Mouse (Mus musculus) embryonic stem cell, embryonic (primary cell): Measurements from ENCODE around the gene Gak.

ENCODE experiments used
- CTCF ChIA-PET, 4 experiments: fragments of 300-600 bp in 2 of 4; fragments of 350-600 bp in 2 of 4; sonication (Branson Sonifier 250); formaldehyde crosslinking; loops; one replicate each; lab custom pipeline; 2022; ENCODE audit warnings: inconsistent platforms in 2 of 4; lab: Charles Lee
- POLR2A ChIA-PET, 4 experiments: fragments of 300-600 bp in 2 of 4; fragments of 350-600 bp in 2 of 4; sonication (Branson Sonifier 250); formaldehyde crosslinking; loops; one replicate each; lab custom pipeline; 2022; ENCODE audit warnings: antibody characterized with exemption in 4 of 4, inconsistent platforms in 1 of 4; lab: Charles Lee

The Gak gene

GRCm38 (mm10) chr5:108647820-108648465 lies 18.4 kb upstream of the Gak start:
- ChIA-PET CTCF (interaction anchor here in 2 of 4 experiments (0.6 to 1.3 kb wide), 3 partner anchors 18 to 221 kb away, joined by 3 read pairs; no protein-coding TSS in a partner anchor), POLR2A (interaction anchor here in 3 of 4 experiments (1.1 to 4.3 kb wide), 7 partner anchors 12 to 745 kb away, joined by 3 to 25 read pairs (median 4); partner anchors contain the start of genes Idua (in 2 of the 3), Gak (in 1 of the 3) and Tmem175 (in 1 of the 3))

- ChIA-PET CTCF (interaction anchor here in 2 of 4 experiments (0.7 to 0.9 kb wide), 2 partner anchors 19 to 384 kb away, joined by 3 read pairs; no protein-coding TSS in a partner anchor), POLR2A (interaction anchor here in 3 of 4 experiments (1.1 to 4.3 kb wide), 6 partner anchors 13 to 745 kb away, joined by 3 to 25 read pairs (median 4); partner anchors contain the start of gene Idua (in 2 of the 3))
Observed at GRCm38 (mm10) chr5:108647311-108647710, 17.8 kb upstream of the Gak start.

DNA sequence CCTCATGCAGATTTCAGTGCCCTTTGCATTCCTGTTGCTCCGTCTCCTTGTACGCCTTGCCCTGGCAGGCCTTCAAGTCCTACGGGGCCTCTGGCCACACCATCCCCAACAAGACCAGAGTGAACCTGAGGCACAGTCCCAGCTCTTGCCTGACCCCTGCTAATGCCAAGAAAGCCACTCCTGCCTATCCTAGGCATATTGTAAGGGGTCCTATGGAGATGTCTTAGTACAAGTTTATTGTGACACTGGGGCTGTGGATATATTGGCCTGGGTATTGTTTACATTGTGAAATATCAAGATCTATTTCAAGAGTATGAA lies 16.7 kb upstream of the Gak start:
- POLR2A ChIA-PET: interaction anchor here in 2 of 4 experiments (1.4 to 4.3 kb wide), 3 partner anchors 14 to 16 kb away, joined by 4 to 25 read pairs (median 14); partner anchors contain the start of gene Idua (in 2 of the 2)
- CTCF ChIA-PET: no interaction called here

DNA sequence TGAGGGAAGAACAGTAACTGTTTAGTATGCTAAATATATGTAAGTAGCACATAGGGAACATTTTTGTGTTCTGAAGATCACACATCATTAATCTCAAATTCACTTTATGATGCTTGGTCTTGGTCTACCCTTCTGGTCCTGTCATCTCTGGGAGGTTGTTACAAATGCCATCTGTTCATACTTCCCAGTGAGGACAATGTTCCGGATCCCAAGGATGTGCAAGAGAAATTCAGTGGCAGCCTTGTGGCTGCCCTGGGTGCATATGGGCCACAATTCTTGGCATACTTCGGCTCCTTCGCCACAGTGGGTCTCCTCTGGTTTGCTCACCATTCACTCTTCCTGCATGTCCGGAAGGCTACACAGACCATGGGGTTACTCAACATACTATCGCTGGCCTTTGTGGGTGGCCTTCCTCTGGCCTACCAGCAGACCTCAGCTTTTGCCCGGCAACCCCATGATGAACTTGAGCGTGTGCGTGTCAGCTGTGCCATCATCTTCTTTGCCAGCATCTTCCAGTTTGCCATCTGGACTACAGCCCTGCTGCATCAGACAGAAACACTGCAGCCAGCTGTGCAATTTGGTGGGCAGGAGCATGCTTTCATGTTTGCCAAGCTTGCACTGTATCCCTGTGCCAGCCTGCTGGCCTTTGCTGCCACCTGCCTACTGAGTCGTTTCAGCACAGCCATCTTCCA lies 16.2 kb upstream of the Gak start:
- POLR2A ChIA-PET: interaction anchor here in 2 of 4 experiments (0.6 to 4.3 kb wide), 3 partner anchors 14 to 926 kb away, joined by 4 to 25 read pairs (median 5); partner anchors contain the start of gene Idua (in 1 of the 2)

GRCm38 (mm10) chr5:108643674-108644073 lies 14.1 kb upstream of the Gak start:
- ChIA-PET POLR2A (interaction anchor here in 2 of 4 experiments (0.8 to 3.0 kb wide), 4 partner anchors 10 to 26 kb away, joined by 3 to 13 read pairs (median 4); partner anchors contain the start of genes Dgkq (in 1 of the 2), Gak (in 1 of the 2) and Tmem175 (in 1 of the 2)), CTCF (interaction anchor here in 1 of 4 experiments (0.6 kb wide), 1 partner anchor 764 kb away, joined by 3 read pairs; no protein-coding TSS in a partner anchor)

More for the DNA sequence above, 16.2 kb upstream of the Gak start:
- CTCF ChIA-PET: no interaction called here

DNA sequence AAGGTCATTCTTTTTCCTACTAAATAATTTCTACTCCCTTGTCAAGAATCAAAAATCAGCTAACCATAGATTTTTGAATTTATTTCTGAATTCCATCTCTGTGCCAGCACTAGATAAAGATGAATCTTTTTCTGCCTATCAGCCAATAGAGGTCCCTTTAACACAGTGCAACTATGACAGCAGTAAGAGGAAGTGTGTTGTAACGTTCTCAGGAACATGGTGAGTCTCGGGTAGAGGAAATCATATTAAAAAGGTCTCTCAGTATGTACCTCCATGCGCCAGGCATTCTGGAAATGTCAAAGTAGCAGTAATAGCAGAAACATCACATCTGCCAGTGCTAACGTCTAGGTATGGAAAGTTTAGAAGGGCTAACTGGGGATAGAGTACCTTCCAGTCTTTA lies 6.6 kb upstream of the Gak start:
- ChIA-PET CTCF (no interaction called here), POLR2A (interaction anchor here in 2 of 4 experiments (0.6 to 0.7 kb wide), 2 partner anchors 11 to 831 kb away, joined by 3 to 5 read pairs; no protein-coding TSS in a partner anchor)

- CTCF ChIA-PET: interaction anchor here in 1 of 4 experiments (0.7 to 1.3 kb wide), 2 partner anchors 18 to 207 kb away, joined by 3 read pairs; no protein-coding TSS in a partner anchor
- POLR2A ChIA-PET: interaction anchor here in 1 of 4 experiments (0.5 to 1.6 kb wide), 2 partner anchors 9 to 100 kb away, joined by 5 to 9 read pairs; no protein-coding TSS in a partner anchor
Observed at GRCm38 (mm10) chr5:108634088-108634487, 4.5 kb upstream of the Gak start.

GRCm38 (mm10) chr5:108633676-108634075 lies 4.1 kb upstream of the Gak start:
- ChIA-PET CTCF (interaction anchor here in 1 of 4 experiments (0.7 to 1.7 kb wide), 3 partner anchors 18 to 207 kb away, joined by 3 read pairs; no protein-coding TSS in a partner anchor), POLR2A (interaction anchor here in 1 of 4 experiments (1.6 kb wide), 1 partner anchor 10 kb away, joined by 5 read pairs; no protein-coding TSS in a partner anchor)

DNA sequence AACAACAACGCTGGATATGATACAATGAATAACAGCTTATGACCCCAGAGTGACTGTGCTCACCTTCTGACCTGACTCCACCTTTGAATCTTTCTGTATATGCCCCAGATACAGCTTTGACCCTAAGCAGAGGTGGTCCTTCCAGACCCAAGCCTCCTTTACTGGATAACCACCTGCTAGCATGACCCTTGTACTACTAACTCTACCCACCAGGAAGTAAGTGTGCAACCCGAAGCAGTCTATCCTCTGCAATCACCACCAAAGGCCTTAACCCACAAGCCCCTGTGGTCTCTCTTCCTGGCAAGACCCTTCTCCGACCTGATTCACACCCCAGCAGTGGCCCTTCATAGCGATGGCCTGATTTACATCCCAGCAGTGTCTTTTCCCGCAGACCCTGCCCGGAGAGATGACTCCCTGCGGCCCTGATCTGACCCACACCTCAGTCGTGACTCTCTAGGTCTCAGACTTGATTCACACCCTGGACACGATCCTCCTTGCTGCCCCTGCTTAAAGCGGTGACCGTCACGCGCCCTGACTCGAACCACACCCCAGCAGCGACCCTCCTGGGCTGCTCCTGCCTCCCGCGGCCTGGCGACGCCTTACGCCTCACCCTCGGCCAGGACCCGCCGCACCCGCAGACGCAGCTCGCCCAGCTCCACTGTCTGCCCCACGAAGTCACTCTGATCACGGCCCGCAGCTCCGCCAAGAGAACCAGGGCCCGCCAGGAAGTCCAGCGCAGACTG lies 493 bp downstream of the Gak start:
- POLR2A ChIA-PET: interaction anchor here (0.6 to 5.4 kb wide), 55 partner anchors 8 to 979 kb away, joined by 3 to 27 read pairs (median 4); partner anchors contain the start of genes Idua (in 3 of the 4), Pcgf3 (in 3 of the 4), Atp5k (in 2 of the 4) and Dgkq (in 2 of the 4)
- CTCF ChIA-PET: interaction anchor here in 3 of 4 experiments (0.6 to 1.8 kb wide), 11 partner anchors 19 to 202 kb away, joined by 3 to 9 read pairs (median 4); no protein-coding TSS in a partner anchor

DNA sequence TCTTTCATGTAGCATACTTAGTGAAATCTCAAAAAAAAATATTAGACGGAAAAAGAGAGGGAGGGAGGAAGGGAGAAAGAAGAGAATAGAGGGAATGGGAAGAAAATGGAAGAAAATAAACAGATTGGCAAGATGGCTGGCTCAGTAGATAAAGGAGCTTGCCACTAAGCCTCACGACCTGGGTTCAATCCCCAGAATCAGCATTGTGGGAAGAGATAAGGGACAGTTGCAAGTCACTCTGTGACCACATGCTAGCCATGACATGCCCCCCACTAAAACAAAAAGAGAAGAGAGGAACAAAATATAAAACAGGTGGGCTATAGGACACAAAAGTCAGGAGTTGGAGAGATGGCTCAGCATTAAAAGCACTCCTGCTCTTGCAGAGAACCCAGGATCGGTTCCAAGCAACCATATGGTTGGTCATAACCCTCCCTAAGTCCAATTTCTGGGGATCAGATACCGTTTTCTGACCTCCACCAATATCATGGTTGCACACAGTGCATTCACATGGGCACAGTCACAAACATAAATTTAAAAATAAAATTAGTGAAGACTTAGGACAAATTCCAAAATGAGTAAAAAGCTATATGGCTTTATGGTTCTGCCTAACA lies 3.4 kb downstream of the Gak start:
- CTCF ChIA-PET: no interaction called here
- POLR2A ChIA-PET: interaction anchor here in 1 of 4 experiments (1.5 to 5.4 kb wide), 2 partner anchors 10 to 13 kb away, joined by 6 to 22 read pairs; no protein-coding TSS in a partner anchor

GRCm38 (mm10) chr5:108621870-108622269 lies 7.7 kb downstream of the Gak start:
- CTCF ChIA-PET: no interaction called here
- POLR2A ChIA-PET: no interaction called here

DNA sequence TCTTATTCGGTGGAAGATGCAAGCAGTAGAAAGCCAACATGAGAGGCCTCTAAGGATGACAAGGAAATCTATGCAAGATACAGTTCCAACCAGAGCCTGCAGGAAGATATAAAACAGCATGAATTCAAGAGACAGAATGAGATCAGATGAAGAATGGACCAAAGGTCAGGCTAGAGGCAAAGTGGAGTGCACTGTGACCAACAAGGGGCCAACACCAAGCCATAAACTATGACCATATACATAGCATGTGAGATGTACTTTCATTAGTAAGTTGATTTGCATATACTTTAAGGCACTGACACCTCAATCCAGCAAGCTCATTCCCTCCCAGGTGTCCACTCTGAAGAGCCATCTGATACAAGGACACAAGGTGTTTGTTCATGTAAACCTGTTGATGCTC lies 19.1 kb downstream of the Gak start:
- ChIA-PET CTCF (no interaction called here), POLR2A (interaction anchor here in 1 of 4 experiments (1.4 kb wide), 1 partner anchor 11 kb away, joined by 4 read pairs; no protein-coding TSS in a partner anchor)

DNA sequence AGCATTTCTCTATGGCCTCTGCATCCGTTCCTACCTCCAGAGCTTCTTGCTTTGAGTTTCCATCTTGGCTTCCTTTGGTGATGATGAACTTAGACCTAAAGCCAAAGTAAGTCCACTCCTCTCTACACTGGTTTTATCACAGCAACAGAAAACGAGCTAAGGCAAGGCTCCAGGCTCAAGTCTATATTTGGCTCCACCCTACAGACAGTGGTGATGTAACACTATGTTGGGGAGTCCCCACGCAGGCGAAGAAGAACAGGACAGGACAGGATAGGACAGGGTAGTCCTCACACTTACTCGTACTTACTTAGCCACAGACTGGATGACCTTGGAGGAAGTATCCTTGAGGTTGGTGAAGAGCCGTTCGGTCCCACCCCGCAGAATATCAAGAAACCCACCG lies 27.0 kb downstream of the Gak start:
- ChIA-PET CTCF (no interaction called here), POLR2A (interaction anchor here in 2 of 4 experiments (0.6 to 0.9 kb wide), 2 partner anchors 21 to 154 kb away, joined by 3 to 4 read pairs; partner anchors contain the start of gene Mfsd7a (in 1 of the 2))

GRCm38 (mm10) chr5:108599923-108600322 lies 29.6 kb downstream of the Gak start:
- ChIA-PET POLR2A (no interaction called here), CTCF (no interaction called here)

GRCm38 (mm10) chr5:108581361-108581891 lies 48.1 kb downstream of the Gak start:
- ChIA-PET CTCF (interaction anchor here in 2 of 4 experiments (0.5 to 1.0 kb wide), 2 partner anchors 154 to 209 kb away, joined by 3 read pairs; no protein-coding TSS in a partner anchor), POLR2A (interaction anchor here in 1 of 4 experiments (0.6 to 1.1 kb wide), 2 partner anchors 22 to 313 kb away, joined by 3 to 4 read pairs; partner anchors contain the start of gene Dr1)

DNA sequence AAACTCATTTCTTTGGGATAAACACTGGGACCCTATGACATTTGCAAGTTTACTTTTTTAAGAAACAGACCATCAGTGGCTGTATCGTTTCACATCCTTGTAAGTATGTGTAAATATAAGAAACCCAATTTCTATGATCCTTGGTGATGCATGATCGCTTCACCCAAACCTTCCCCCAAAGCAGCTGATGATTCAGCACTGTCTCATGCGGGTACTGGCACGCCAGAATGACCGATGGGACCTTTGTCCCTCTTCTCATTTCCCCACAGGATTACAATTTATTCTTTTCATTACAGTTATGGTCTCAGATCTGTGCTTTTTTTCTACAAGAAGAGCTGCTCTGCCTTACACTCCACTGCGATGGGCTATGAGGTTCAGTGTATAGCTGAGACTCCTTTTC lies 56.5 kb downstream of the Gak start:
- POLR2A ChIA-PET: interaction anchor here in 1 of 4 experiments (1.3 kb wide), 1 partner anchor 20 kb away, joined by 4 read pairs; no protein-coding TSS in a partner anchor

DNA sequence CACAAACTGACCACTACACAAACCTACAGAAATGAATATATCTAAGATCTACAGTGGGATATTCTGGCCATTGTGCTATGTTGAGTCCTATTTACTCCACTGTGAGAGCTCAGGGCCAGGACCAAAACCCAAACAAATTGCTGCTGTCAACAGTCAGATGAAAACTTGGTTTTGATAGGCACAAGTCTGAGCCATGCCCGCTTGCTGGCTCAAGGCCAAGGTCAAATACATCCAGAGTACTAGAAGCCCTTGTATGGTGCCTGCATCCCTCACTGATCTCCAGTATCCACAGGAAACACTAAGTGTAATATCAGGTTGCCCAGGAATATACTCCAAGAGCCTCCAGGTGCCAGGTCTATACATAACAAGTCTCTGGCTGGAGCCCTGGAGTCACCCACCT lies 58.6 kb downstream of the Gak start:
- ChIA-PET POLR2A (no interaction called here), CTCF (no interaction called here)

More for the DNA sequence above, 56.5 kb downstream of the Gak start:
- CTCF ChIA-PET: no interaction called here
